ENCODE assay signal across 11 mouse cellular contexts in the genomic region with DNA sequence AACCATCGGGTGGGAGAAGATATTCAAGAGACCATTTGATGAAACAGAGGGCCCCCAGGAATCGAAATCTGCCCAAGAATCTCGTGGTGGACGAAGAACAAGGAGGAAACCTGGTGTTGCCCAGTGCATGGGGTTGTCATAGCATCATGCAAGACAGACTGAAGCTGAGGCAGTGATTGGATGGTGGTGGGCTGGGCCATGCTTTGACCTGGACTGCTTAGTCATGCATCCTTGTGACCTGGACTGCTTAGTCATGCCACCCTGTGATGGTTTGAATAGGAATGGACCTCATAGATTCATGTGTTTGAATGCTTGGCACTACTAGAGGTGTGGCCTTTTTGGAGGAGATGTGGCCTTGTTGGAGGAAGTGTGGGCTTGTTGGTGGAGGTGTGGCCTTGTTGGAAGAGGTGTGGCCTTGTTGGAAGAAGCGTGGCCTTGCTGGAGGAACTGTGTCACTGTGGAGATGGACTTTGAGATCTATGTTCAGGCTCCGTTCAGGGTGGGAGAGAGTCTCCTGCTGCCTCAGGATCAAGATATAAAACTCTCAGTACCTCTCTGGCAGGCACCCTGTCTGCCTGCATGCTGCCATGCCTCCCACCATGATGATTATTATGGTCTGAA. TPM values are rescaled to one million over a fixed set of nuclear protein-coding genes. Genes with fewer than 3 reads are reported as not detected.
"Had no signal": no experiment of that assay in that cellular context is flagged by ENCODE, and none has a peak within 500 bp of the region (broad histone marks: within the 10 kb centered on the region; RNA-seq: fewer than 3 reads in every experiment).

No protein-coding gene starts in this region.

- H3K9ac ChIP-seq: limb, embryonic 13.5 days; liver, embryonic 14.5 days; midbrain, embryonic 12.5 days had no signal

- H3K36me3 ChIP-seq: limb, embryonic 13.5 days; midbrain, embryonic 12.5 days had no signal

- H3K4me2 ChIP-seq: limb, embryonic 13.5 days; midbrain, embryonic 12.5 days had no signal

- H3K4me3 ChIP-seq: limb, embryonic 13.5 days; midbrain, embryonic 12.5 days had no signal

- H3K27me3 ChIP-seq: limb, embryonic 13.5 days; midbrain, embryonic 12.5 days had no signal

- H3K9me3 ChIP-seq: limb, embryonic 13.5 days; midbrain, embryonic 12.5 days had no signal

- ATAC-seq: midbrain, embryonic 16.5 days had no signal

- H3K27ac ChIP-seq: limb, embryonic 13.5 days; liver, embryonic 14.5 days; midbrain, embryonic 12.5 days had no signal

- DNase-seq: left cerebral cortex, postnatal 4 days; lung, adult 18-20 months; thymus, adult 18-20 months; thymus, postnatal 14 days had no signal

RNA-seq across cellular contexts. Expression of a gene that starts 44.1 kb away (rescaled TPM):
- polyA plus RNA-seq: large intestine, adult 2 months; liver, adult 2 months; neural tube, embryonic 14.5 days had no signal
